Mouse (Mus musculus): ENCODE measurements around the gene Ubac2.

DNA sequence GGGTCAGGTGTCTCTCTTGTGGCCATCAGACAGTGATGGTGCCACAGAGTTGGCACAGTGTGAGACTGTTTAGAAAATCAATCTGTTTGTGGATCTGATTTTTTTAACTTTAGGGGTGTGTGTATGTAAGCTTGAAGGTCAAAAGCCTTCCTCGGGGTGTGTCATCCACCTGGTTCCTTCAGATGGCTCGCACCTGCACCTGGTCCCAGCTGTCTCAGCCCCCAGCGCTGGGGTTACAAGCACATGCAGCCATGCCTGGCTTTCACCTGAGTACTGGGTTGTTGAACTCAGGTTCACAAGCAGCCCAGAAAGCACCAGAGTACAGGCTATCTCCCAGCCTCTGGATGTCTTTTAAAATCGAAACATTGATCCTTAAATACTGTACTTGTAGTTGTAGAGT lies 115.2 kb downstream of the Ubac2 start:
- TF ChIP-seq POLR2A (IDR thresholded peaks at IDR 0.05; ENCODE audit: borderline replicate concordance, low read depth, low read length) (no peak), CTCF (IDR thresholded peaks at IDR 0.05; ENCODE audit: low read depth, low read length) (no peak)
